Mouse (Mus musculus) heart, embryonic 11.5 days (tissue): ENCODE results near the gene Ryr1. TPM values are rescaled to one million over a fixed set of nuclear protein-coding genes. Genes with fewer than 3 reads are reported as not detected.

Experiments
- ATAC-seq: fragments of 200-750 bp; cut with Nextera tagmentation; replicated peaks from 2 replicates; pipeline ENCODE4 v1.8.0; 2017; ENCODE audit warnings: moderate library complexity; ENCODE audit not compliant: insufficient number of reproducible peaks, low FRiP score, low TSS enrichment
- H3K27ac ChIP-seq: fragments of 300-500 bp; sonication (generic); 2 replicates; pipeline ENCODE4 v1.5.1; 2014; ENCODE audit warnings: mild to moderate bottlenecking, low read depth, low read length
- H3K27me3 ChIP-seq: fragments of 300-500 bp; sonication (generic); 2 replicates; pipeline ENCODE4 v1.6.1; 2014; ENCODE audit warnings: mild to moderate bottlenecking, low read length, mixed read lengths; ENCODE audit not compliant: control insufficient read depth, insufficient read depth
- H3K36me3 ChIP-seq: fragments of 300-500 bp; sonication (generic); 2 replicates; pipeline ENCODE4 v1.6.1; 2014; ENCODE audit warnings: mild to moderate bottlenecking, low read length, moderate library complexity, mixed read lengths; ENCODE audit not compliant: control insufficient read depth, insufficient read depth
- H3K4me1 ChIP-seq: fragments of 300-500 bp; sonication (generic); 2 replicates; pipeline ENCODE4 v1.6.1; 2014; ENCODE audit warnings: low read length; ENCODE audit not compliant: control insufficient read depth, insufficient read depth
- H3K4me2 ChIP-seq: fragments of 300-500 bp; sonication (generic); 2 replicates; pipeline ENCODE4 v1.6.1; 2014; ENCODE audit warnings: mild to moderate bottlenecking, moderate library complexity
- H3K4me3 ChIP-seq: fragments of 300-500 bp; sonication (generic); 2 replicates; pipeline ENCODE4 v1.5.1; 2014; ENCODE audit warnings: low read depth, low read length
- H3K9ac ChIP-seq: fragments of 300-500 bp; sonication (generic); 2 replicates; pipeline ENCODE4 v1.6.1; 2014; ENCODE audit warnings: mild to moderate bottlenecking, low read depth, low read length, moderate library complexity
- H3K9me3 ChIP-seq: fragments of 300-500 bp; sonication (generic); replicated peaks from 2 replicates; pipeline ENCODE4 v1.6.1; 2016; ENCODE audit warnings: low read length; ENCODE audit not compliant: control insufficient read depth
- WGBS: fragments of 180-500 bp; shearing (Covaris S2); extraction: QIAGEN DNeasy Blood & Tissue Kit; methylation state at CpG from one replicate; pipeline ENCODE4 v1.1.7; 2014; ENCODE audit not compliant: insufficient replicate concordance; 5-methylcytosine and 5-hydroxymethylcytosine counted together
- polyA plus RNA-seq: library from polyadenylated mRNA; unstranded; fragments of >200 nt; fragmentation: Nextera tagmentation; extraction: Ambion mirVana; gene quantifications from 2 replicates; pipeline ENCODE4 v1.2.1, GENCODE M21; 2014

Ryr1 gene
- polyA plus RNA-seq, 1 experiment from 2014 or later, result 0.31 TPM

GRCm38 (mm10) chr7:28966181-28966580 is 158.8 kb downstream of the Ryr1 start:
- no peak overlapping the region for H3K4me3 ChIP-seq
- H3K9ac ChIP-seq, result no peak overlapping the region
- no peak for ATAC-seq
- H3K9me3 ChIP-seq, result no peaks in the 10 kb centered on the region
- no peak overlapping the region for H3K27ac ChIP-seq
- no peaks in the 10 kb centered on the region for H3K27me3 ChIP-seq
- no peak overlapping the region for H3K4me2 ChIP-seq
- H3K4me1 ChIP-seq, result peaks cover 8% of the 10 kb centered on the region; the same call in 1 of the 2 replicates
- 90% methylated on average over 4 of the region's 5 CpGs for WGBS
- H3K36me3 ChIP-seq, result peaks cover 9% of the 10 kb centered on the region; the same call in 1 of the 2 replicates

GRCm38 (mm10) chr7:28965346-28965840 is 159.6 kb downstream of the Ryr1 start:
- no peak overlapping the region for H3K4me3 ChIP-seq
- no peak overlapping the region for H3K4me2 ChIP-seq
- H3K36me3 ChIP-seq, result peaks cover 8% of the 10 kb centered on the region; the same call in 1 of the 2 replicates
- no peak overlapping the region for H3K27ac ChIP-seq
- no peaks in the 10 kb centered on the region for H3K27me3 ChIP-seq
- H3K9ac ChIP-seq, result no peak overlapping the region
- peaks cover 8% of the 10 kb centered on the region; the same call in 1 of the 2 replicates for H3K4me1 ChIP-seq
- no peaks in the 10 kb centered on the region for H3K9me3 ChIP-seq
- ATAC-seq, result no peak
- WGBS, result 73% methylated on average over 5 of the region's 5 CpGs

- Histone ChIP-seq H3K4me3 (no peak overlapping the region), H3K27me3 (no peaks in the 10 kb centered on the region), H3K9ac (no peak overlapping the region), H3K4me1 (peaks cover 17% of the 10 kb centered on the region), H3K27ac (no peak overlapping the region), H3K4me2 (no peak overlapping the region), H3K36me3 (no peaks in the 10 kb centered on the region), H3K9me3 (no peaks in the 10 kb centered on the region)
- ATAC-seq, result no peak
- 74% methylated on average over 3 of the region's 3 CpGs for WGBS
Observed at GRCm38 (mm10) chr7:28963399-28963923, 161.5 kb downstream of the Ryr1 start.

GRCm38 (mm10) chr7:28961927-28962670 is 162.9 kb downstream of the Ryr1 start, which contains the start of gene Actn4:
Gene Actn4 (minus strand): TSS chr7:28962340.
- Histone ChIP-seq H3K4me3 (peak within 1 kb of the TSS; percentile 93), H3K36me3 (no peaks in the 10 kb centered on the region), H3K9ac (peak within 1 kb of the TSS; percentile 96), H3K27me3 (no peaks in the 10 kb centered on the region), H3K9me3 (no peaks in the 10 kb centered on the region), H3K4me2 (peak within 1 kb of the TSS; percentile 93), H3K4me1 (peaks cover 31% of the 10 kb centered on the region), H3K27ac (peak within 1 kb of the TSS; percentile 90)
- WGBS, result under 1% methylated on average over 73 of the region's 76 CpGs
- peak; percentile 87 for ATAC-seq

DNA sequence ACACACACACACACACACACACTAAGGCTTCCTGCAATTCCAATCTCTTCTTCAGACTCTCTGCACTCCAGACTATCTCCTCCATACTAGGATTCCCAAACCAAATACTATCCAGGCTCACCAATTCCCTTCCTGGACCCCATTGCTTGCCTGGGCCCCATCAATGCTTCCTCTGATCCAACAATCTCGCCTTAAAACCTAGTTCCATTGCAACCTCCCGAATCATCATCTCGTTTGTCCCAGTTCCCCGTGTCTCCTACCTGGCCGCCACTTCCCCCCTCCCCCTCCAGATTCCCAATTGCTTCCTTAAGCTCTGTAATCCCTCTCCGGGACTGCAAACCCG is 163.4 kb downstream of the Ryr1 start:
- no peaks in the 10 kb centered on the region for H3K27me3 ChIP-seq
- H3K4me2 ChIP-seq, result peak overlapping the region; percentile 93
- ATAC-seq, result no peak
- H3K9ac ChIP-seq, result peak overlapping the region; percentile 96
- H3K9me3 ChIP-seq, result no peaks in the 10 kb centered on the region
- no peaks in the 10 kb centered on the region for H3K36me3 ChIP-seq
- peak overlapping the region; percentile 93 for H3K4me3 ChIP-seq
- under 1% methylated on average over 7 of the region's 7 CpGs for WGBS
- peaks cover 33% of the 10 kb centered on the region for H3K4me1 ChIP-seq
- H3K27ac ChIP-seq, result peak overlapping the region; percentile 90

GRCm38 (mm10) chr7:28960354-28961046 is 164.5 kb downstream of the Ryr1 start:
- Histone ChIP-seq H3K9me3 (no peaks in the 10 kb centered on the region), H3K4me1 (peaks cover 37% of the 10 kb centered on the region), H3K9ac (peak overlapping the region; percentile 96), H3K27me3 (no peaks in the 10 kb centered on the region), H3K4me3 (peak overlapping the region; percentile 93), H3K36me3 (no peaks in the 10 kb centered on the region), H3K4me2 (peak overlapping the region; percentile 93), H3K27ac (peak overlapping the region; percentile 90)
- no peak for ATAC-seq
- WGBS, result 12% methylated on average over 9 of the region's 9 CpGs

- Histone ChIP-seq H3K9ac (peak overlapping the region; percentile 96), H3K27me3 (no peaks in the 10 kb centered on the region), H3K4me2 (peak overlapping the region; percentile 93), H3K4me3 (peak overlapping the region; percentile 93), H3K4me1 (peaks cover 42% of the 10 kb centered on the region), H3K36me3 (no peaks in the 10 kb centered on the region; the same call in 1 of the 2 replicates), H3K9me3 (no peaks in the 10 kb centered on the region), H3K27ac (peak overlapping the region; percentile 90)
- ATAC-seq, result no peak
- 12% methylated on average over 6 of the region's 6 CpGs for WGBS
Observed at GRCm38 (mm10) chr7:28959505-28960045, 165.4 kb downstream of the Ryr1 start.

DNA sequence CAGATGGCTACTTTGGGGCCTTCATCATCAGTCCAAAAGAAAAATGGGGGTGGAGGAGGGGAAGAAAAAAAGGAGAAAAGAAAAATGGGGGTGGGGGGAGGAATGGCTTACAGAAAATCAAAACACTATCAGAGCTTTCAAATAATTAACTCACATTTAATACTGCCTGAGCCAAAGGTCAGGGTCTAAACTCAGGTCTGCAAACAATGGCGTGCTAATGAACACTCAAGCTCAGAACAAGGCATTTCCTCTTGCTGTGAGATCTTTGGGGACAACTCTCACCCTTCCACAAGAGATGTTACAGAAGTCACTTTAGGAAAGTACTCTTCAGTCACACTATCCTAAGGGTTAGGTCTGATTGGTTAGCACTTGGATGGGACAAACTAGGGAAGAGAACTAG is 166.2 kb downstream of the Ryr1 start:
- WGBS, result 47% methylated on average over 1 of the region's 1 CpGs
- H3K9me3 ChIP-seq, result no peaks in the 10 kb centered on the region
- no peaks in the 10 kb centered on the region; the same call in 1 of the 2 replicates for H3K36me3 ChIP-seq
- ATAC-seq, result no peak
- no peaks in the 10 kb centered on the region for H3K27me3 ChIP-seq
- H3K9ac ChIP-seq, result 0 out of 2 replicates have a peak overlapping the region, but pooled peaks have one; percentile 96
- peaks cover 45% of the 10 kb centered on the region for H3K4me1 ChIP-seq
- H3K4me2 ChIP-seq, result peak overlapping the region; percentile 93
- no peak overlapping the region; the same call in 1 of the 2 replicates for H3K4me3 ChIP-seq
- H3K27ac ChIP-seq, result peak overlapping the region; percentile 90; the same call in 1 of the 2 replicates
